ENCODE assay signal across 35 mouse cellular contexts in genomic region chr19:30151290-30151689, GRCm38 (mm10). TPM values are rescaled to one million over a fixed set of nuclear protein-coding genes. Genes with fewer than 3 reads are reported as not detected.
DNase-seq lines count a peak whose midpoint lies in the region; ATAC-seq lines count a peak whose summit lies in the region.
"Had no signal": no experiment of that assay in that cellular context is flagged by ENCODE, and none has a peak within 500 bp of the region (broad histone marks: within the 10 kb centered on the region; RNA-seq: fewer than 3 reads in every experiment).

No protein-coding gene starts in this region.

- DNase-seq in adrenal gland, adult 2 months = peak; percentile 34
- no peak for DNase-seq in adrenal gland, adult 18-20 months (ENCODE audit: low spot score in 2 of 2)
- DNase-seq in ovary, postnatal 36 days (ENCODE audit: low spot score) = peak; percentile 4
- no peak for DNase-seq in ovary, postnatal 10 days (ENCODE audit: low spot score)
- DNase-seq in liver, embryonic 13.5 days = no peak
- DNase-seq in cerebellum, postnatal 36 days = no peak
- no peak for DNase-seq in cerebellum, postnatal 4 days (ENCODE audit: low spot score in 2 of 2)
- DNase-seq in cerebellum, adult 8-10 months = no peak
- DNase-seq: cerebellum, adult 2 months; gastrocnemius, adult 2 months; gastrocnemius, postnatal 36 days; heart, adult 2 months; heart, postnatal 10 days; kidney, adult 9 months; kidney, postnatal 10 days; layer of hippocampus, adult 9-11 months; lung, adult 18-20 months; retina, postnatal 1 day; right cerebral cortex, postnatal 14 days; spleen, adult 18-20 months; thymus, adult 2 months; thymus, postnatal 36 days had no signal

- H3K9me3 ChIP-seq in liver, embryonic 13.5 days (replicated peaks) = no peaks in the 10 kb centered on the region
- H3K9me3 ChIP-seq: embryonic facial prominence, embryonic 13.5 days; G1E; heart, embryonic 13.5 days; limb, embryonic 12.5 days; midbrain, embryonic 13.5 days; neural tube, embryonic 13.5 days had no signal

- H3K27ac ChIP-seq in liver, embryonic 13.5 days = no peak overlapping the region
- H3K27ac ChIP-seq: embryonic facial prominence, embryonic 13.5 days; gastrocnemius, adult 2 months; heart, adult 2 months; heart, embryonic 13.5 days; hindbrain, embryonic 14.5 days; limb, embryonic 12.5 days; macrophage; midbrain, embryonic 13.5 days; neural tube, embryonic 13.5 days had no signal

- no peak overlapping the region for H3K9ac ChIP-seq in liver, embryonic 13.5 days
- H3K9ac ChIP-seq: embryonic facial prominence, embryonic 13.5 days; heart, embryonic 13.5 days; hindbrain, embryonic 14.5 days; limb, embryonic 12.5 days; midbrain, embryonic 13.5 days; neural tube, embryonic 13.5 days had no signal

- 77% methylated on average over 10 of the region's 10 CpGs for WGBS in liver, embryonic 13.5 days (ENCODE audit: insufficient replicate concordance)

- no peaks in the 10 kb centered on the region for H3K27me3 ChIP-seq in liver, embryonic 13.5 days
- H3K27me3 ChIP-seq: embryonic facial prominence, embryonic 13.5 days; heart, embryonic 13.5 days; limb, embryonic 12.5 days; midbrain, embryonic 13.5 days; neural tube, embryonic 13.5 days had no signal

- H3K4me1 ChIP-seq in liver, embryonic 13.5 days (replicated peaks) = peaks cover 4% of the 10 kb centered on the region
- H3K4me1 ChIP-seq: embryonic facial prominence, embryonic 13.5 days; limb, embryonic 12.5 days had no signal

- H3K4me2 ChIP-seq in liver, embryonic 13.5 days = no peak overlapping the region
- H3K4me2 ChIP-seq: embryonic facial prominence, embryonic 13.5 days; heart, embryonic 13.5 days; hindbrain, embryonic 14.5 days; limb, embryonic 12.5 days; midbrain, embryonic 13.5 days; neural tube, embryonic 13.5 days had no signal

- ATAC-seq in liver, embryonic 13.5 days (ENCODE audit: low read depth) = peak; percentile 34; the same call in 1 of the 2 replicates
- ATAC-seq: forebrain, embryonic 16.5 days; intestine, postnatal 0 days; lung, postnatal 0 days; midbrain, embryonic 13.5 days had no signal

- H3K36me3 ChIP-seq in liver, embryonic 13.5 days = no peaks in the 10 kb centered on the region
- H3K36me3 ChIP-seq: embryonic facial prominence, embryonic 13.5 days; G1E; heart, embryonic 13.5 days; limb, embryonic 12.5 days; midbrain, embryonic 13.5 days; neural tube, embryonic 13.5 days had no signal

- H3K4me3 ChIP-seq in liver, embryonic 13.5 days (replicated peaks) = no peak overlapping the region
- H3K4me3 ChIP-seq: embryonic facial prominence, embryonic 13.5 days; gastrocnemius, adult 2 months; heart, adult 2 months; heart, embryonic 13.5 days; limb, embryonic 12.5 days; midbrain, embryonic 13.5 days; neural tube, embryonic 13.5 days had no signal

RNA-seq across cellular contexts. Expression of gene Gldc, which starts 23.9 kb away (rescaled TPM):
- under 1 TPM; 0.86 to 0.92 TPM for total RNA-seq in adrenal gland, adult 2 months (2021)
- polyA plus RNA-seq in adrenal gland, adult 2 months (2012; rRNA removed) = 0.52 and 0.54 TPM in 2 replicates
- 1 to 10 TPM; 1.3 to 1.7 TPM for total RNA-seq in adrenal gland, adult 18-20 months (2021)
- polyA plus RNA-seq in liver, embryonic 13.5 days (2015; fragmentation: Nextera tagmentation; extraction: Ambion mirVana) = 18.8 and 24.0 TPM in 2 replicates
- total RNA-seq: gastrocnemius, postnatal 36 days; hematopoietic stem cell, adult 5-6 weeks; megakaryocyte-erythroid progenitor cell, adult 5-6 weeks had no signal
- polyA plus RNA-seq: G1E had no signal

Comparison
In these comparisons a context has a peak if more than half of its experiments do, and no peak if none do; other contexts are left out.
1. DNase-seq: peak in adrenal gland, adult 2 months (single experiment) and ovary, postnatal 36 days (single experiment); none in adrenal gland, adult 18-20 months (0 of 2), ovary, postnatal 10 days (single experiment), liver, embryonic 13.5 days (single experiment), cerebellum, postnatal 36 days (0 of 2), cerebellum, postnatal 4 days (0 of 2) and cerebellum, adult 8-10 months (single experiment).